Mouse (Mus musculus): ENCODE data around the gene Ttc28. TPM values are rescaled to one million over a fixed set of nuclear protein-coding genes. Genes with fewer than 3 reads are reported as not detected.

The Ttc28 gene
- polyA plus RNA-seq, 1 experiment from 2014 or later = 42.8 TPM

DNA sequence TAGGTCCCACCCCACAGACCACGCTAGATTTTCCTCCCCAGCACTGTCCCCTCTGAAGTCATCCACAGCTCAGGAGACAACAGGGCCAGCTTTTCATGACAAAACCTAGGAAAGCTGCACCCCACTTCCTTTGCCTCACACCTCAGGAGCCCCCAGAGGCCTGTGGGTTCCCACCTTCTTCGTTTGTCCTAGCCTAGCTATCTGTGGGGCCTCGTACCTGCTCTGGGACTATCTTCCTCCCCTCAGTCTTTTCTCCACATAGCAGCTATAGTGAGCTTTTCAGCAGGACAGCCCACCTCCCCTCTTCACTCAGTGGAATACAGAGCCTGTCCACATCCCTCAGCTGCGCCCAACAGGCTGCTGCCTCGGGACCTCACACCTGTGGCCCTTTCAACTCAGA, 418.2 kb downstream of the Ttc28 start:
- WGBS = 69% methylated on average over 5 of the region's 5 CpGs
- Histone ChIP-seq H3K4me2 (replicated peaks) (no peak overlapping the region), H3K4me1 (no peaks in the 10 kb centered on the region), H3K9ac (replicated peaks) (no peak overlapping the region), H3K27me3 (no peaks in the 10 kb centered on the region), H3K4me3 (no peak overlapping the region), H3K36me3 (no peaks in the 10 kb centered on the region), H3K9me3 (no peaks in the 10 kb centered on the region), H3K27ac (replicated peaks) (no peak overlapping the region)
- no peak for ATAC-seq (replicated peaks)

- H3K4me2 ChIP-seq (replicated peaks) = no peak overlapping the region
- H3K27me3 ChIP-seq = no peaks in the 10 kb centered on the region
- no peaks in the 10 kb centered on the region for H3K4me1 ChIP-seq
- H3K9me3 ChIP-seq = no peaks in the 10 kb centered on the region
- H3K36me3 ChIP-seq = no peaks in the 10 kb centered on the region
- ATAC-seq (replicated peaks) = no peak
- H3K4me3 ChIP-seq = no peak overlapping the region
- WGBS = 53% methylated on average over 7 of the region's 7 CpGs
- no peak overlapping the region for H3K9ac ChIP-seq (replicated peaks)
- no peak overlapping the region for H3K27ac ChIP-seq (replicated peaks)
These were observed 419.1 kb downstream of the Ttc28 start for GRCm38 (mm10) chr5:111298706-111299105.

DNA sequence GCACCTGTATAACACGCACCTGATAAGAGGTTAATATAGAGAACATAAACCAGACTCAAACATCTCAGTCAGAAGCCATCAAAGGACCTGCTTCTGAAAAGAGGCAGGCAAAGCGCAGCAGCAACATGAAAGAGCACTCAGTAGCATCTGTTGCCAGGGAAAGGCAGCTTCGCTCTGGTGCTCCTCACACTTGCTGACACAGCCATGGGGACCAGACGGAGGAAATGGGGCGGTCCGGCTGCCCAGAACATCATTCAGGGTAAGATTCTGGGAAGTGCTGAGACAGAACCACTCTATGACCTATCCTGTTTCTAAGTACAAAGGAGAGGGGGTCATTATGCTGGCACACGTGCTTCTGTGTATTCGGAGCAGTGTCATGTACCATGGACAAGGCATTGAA, 421.2 kb downstream of the Ttc28 start:
- ATAC-seq (replicated peaks) = no peak
- H3K27ac ChIP-seq (replicated peaks) = no peak overlapping the region

GRCm38 (mm10) chr5:111301736-111302135, 422.1 kb downstream of the Ttc28 start:
- Histone ChIP-seq H3K4me2 (replicated peaks) (no peak overlapping the region), H3K36me3 (no peaks in the 10 kb centered on the region), H3K27ac (replicated peaks) (no peak overlapping the region), H3K9me3 (no peaks in the 10 kb centered on the region), H3K9ac (replicated peaks) (no peak overlapping the region), H3K4me3 (no peak overlapping the region), H3K27me3 (no peaks in the 10 kb centered on the region), H3K4me1 (no peaks in the 10 kb centered on the region)
- no peak for ATAC-seq (replicated peaks)
- WGBS = 78% methylated on average over 7 of the region's 7 CpGs

More for the DNA sequence above, 421.2 kb downstream of the Ttc28 start:
- Histone ChIP-seq H3K4me2 (replicated peaks) (no peak overlapping the region), H3K36me3 (no peaks in the 10 kb centered on the region), H3K9ac (replicated peaks) (no peak overlapping the region), H3K4me3 (no peak overlapping the region), H3K4me1 (no peaks in the 10 kb centered on the region), H3K27me3 (no peaks in the 10 kb centered on the region), H3K9me3 (no peaks in the 10 kb centered on the region)
- 72% methylated on average over 8 of the region's 8 CpGs for WGBS

GRCm38 (mm10) chr5:111304730-111305129, 425.1 kb downstream of the Ttc28 start:
- ATAC-seq (replicated peaks) = no peak
- WGBS = 93% methylated on average over 3 of the region's 3 CpGs
- Histone ChIP-seq H3K4me1 (no peaks in the 10 kb centered on the region), H3K9ac (replicated peaks) (no peak overlapping the region), H3K4me3 (no peak overlapping the region), H3K36me3 (no peaks in the 10 kb centered on the region), H3K27ac (replicated peaks) (no peak overlapping the region), H3K27me3 (no peaks in the 10 kb centered on the region), H3K9me3 (no peaks in the 10 kb centered on the region), H3K4me2 (replicated peaks) (no peak overlapping the region)

- Histone ChIP-seq H3K27ac (replicated peaks) (no peak overlapping the region), H3K9me3 (no peaks in the 10 kb centered on the region), H3K9ac (replicated peaks) (no peak overlapping the region), H3K4me1 (no peaks in the 10 kb centered on the region), H3K4me2 (replicated peaks) (no peak overlapping the region), H3K27me3 (no peaks in the 10 kb centered on the region), H3K4me3 (no peak overlapping the region), H3K36me3 (no peaks in the 10 kb centered on the region)
- no peak for ATAC-seq (replicated peaks)
- WGBS = 80% methylated on average over 6 of the region's 6 CpGs
These were observed 430.6 kb downstream of the Ttc28 start for GRCm38 (mm10) chr5:111310185-111310584.

- no peak overlapping the region for H3K9ac ChIP-seq (replicated peaks)
- no peak overlapping the region for H3K4me3 ChIP-seq
- H3K4me2 ChIP-seq (replicated peaks) = no peak overlapping the region
- no peaks in the 10 kb centered on the region for H3K27me3 ChIP-seq
- no peak overlapping the region for H3K27ac ChIP-seq (replicated peaks)
- WGBS = 92% methylated on average over 9 of the region's 9 CpGs
- H3K4me1 ChIP-seq = no peaks in the 10 kb centered on the region
- no peaks in the 10 kb centered on the region for H3K9me3 ChIP-seq
- no peak for ATAC-seq (replicated peaks)
- H3K36me3 ChIP-seq = no peaks in the 10 kb centered on the region
These were observed 434.2 kb downstream of the Ttc28 start for GRCm38 (mm10) chr5:111313833-111314232.

DNA sequence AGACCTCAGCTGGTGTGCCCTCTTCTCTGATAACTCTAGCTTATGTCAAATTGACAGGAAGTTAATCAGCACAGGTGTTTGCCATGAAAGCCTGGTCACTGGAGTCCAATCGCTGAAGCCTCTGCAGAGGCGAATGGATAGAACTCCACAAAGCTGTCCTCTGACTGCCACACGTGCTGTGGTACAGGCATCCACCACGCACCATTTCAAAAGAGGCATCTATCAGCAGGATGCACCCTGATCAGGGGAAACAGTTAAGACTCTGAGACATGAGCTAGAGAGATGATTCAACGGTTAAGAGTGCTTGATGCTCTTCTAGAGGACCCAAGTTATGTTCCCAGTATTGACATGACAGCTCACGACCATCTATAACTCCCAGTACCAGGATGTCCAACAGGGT, 435.5 kb downstream of the Ttc28 start:
- no peaks in the 10 kb centered on the region for H3K9me3 ChIP-seq
- H3K27me3 ChIP-seq = no peaks in the 10 kb centered on the region
- no peaks in the 10 kb centered on the region for H3K4me1 ChIP-seq
- no peaks in the 10 kb centered on the region for H3K36me3 ChIP-seq
- H3K4me3 ChIP-seq = no peak overlapping the region
- ATAC-seq (replicated peaks) = no peak
- no peak overlapping the region for H3K27ac ChIP-seq (replicated peaks)
- WGBS = 93% methylated on average over 6 of the region's 6 CpGs
- H3K9ac ChIP-seq (replicated peaks) = no peak overlapping the region
- H3K4me2 ChIP-seq (replicated peaks) = no peak overlapping the region

GRCm38 (mm10) chr5:111317526-111317925, 437.9 kb downstream of the Ttc28 start:
- 62% methylated on average over 3 of the region's 3 CpGs for WGBS
- Histone ChIP-seq H3K9ac (replicated peaks) (no peak overlapping the region), H3K9me3 (no peaks in the 10 kb centered on the region), H3K27ac (replicated peaks) (no peak overlapping the region), H3K4me3 (no peak overlapping the region), H3K4me1 (no peaks in the 10 kb centered on the region), H3K36me3 (no peaks in the 10 kb centered on the region), H3K4me2 (replicated peaks) (no peak overlapping the region), H3K27me3 (no peaks in the 10 kb centered on the region)
- ATAC-seq (replicated peaks) = no peak

DNA sequence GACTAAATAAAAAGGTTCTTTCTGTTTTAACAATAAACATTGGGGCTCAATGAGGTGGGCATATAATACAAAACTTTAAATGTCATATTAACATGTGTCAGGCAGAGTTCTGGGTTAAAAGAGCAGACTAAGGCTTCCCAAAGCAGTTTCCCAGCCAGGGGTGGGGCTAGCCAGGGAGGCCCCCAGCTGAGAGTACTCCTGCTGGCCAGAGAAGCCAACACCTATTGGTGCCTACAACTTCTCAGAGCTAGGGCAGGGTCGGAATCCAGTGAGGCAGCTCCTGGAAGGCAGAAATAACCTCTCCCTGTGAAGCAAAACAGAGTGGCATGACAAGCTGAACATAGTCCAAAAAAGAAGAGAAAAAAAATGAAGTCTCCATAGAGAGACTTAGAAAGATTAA, 439.3 kb downstream of the Ttc28 start:
- no peak overlapping the region for H3K27ac ChIP-seq (replicated peaks)

GRCm38 (mm10) chr5:111325813-111326212, 446.2 kb downstream of the Ttc28 start:
- Histone ChIP-seq H3K9ac (replicated peaks) (no peak overlapping the region), H3K4me3 (no peak overlapping the region), H3K4me1 (peaks cover 6% of the 10 kb centered on the region), H3K36me3 (no peaks in the 10 kb centered on the region), H3K9me3 (no peaks in the 10 kb centered on the region), H3K4me2 (replicated peaks) (no peak overlapping the region), H3K27me3 (no peaks in the 10 kb centered on the region), H3K27ac (replicated peaks) (no peak overlapping the region)
- no peak for ATAC-seq (replicated peaks)
- WGBS = 30% methylated on average over 1 of the region's 1 CpGs

More for the DNA sequence above, 439.3 kb downstream of the Ttc28 start:
- no peak overlapping the region for H3K4me2 ChIP-seq (replicated peaks)
- no peaks in the 10 kb centered on the region for H3K9me3 ChIP-seq
- H3K27me3 ChIP-seq = no peaks in the 10 kb centered on the region
- no peaks in the 10 kb centered on the region for H3K36me3 ChIP-seq
- WGBS = 64% methylated on average over 1 of the region's 1 CpGs
- H3K4me3 ChIP-seq = no peak overlapping the region
- ATAC-seq (replicated peaks) = no peak
- H3K4me1 ChIP-seq = no peaks in the 10 kb centered on the region
- H3K9ac ChIP-seq (replicated peaks) = no peak overlapping the region

- Histone ChIP-seq H3K27me3 (no peaks in the 10 kb centered on the region), H3K4me2 (replicated peaks) (no peak overlapping the region), H3K9me3 (no peaks in the 10 kb centered on the region), H3K9ac (replicated peaks) (no peak overlapping the region), H3K4me1 (peaks cover 18% of the 10 kb centered on the region), H3K4me3 (no peak overlapping the region), H3K36me3 (no peaks in the 10 kb centered on the region), H3K27ac (replicated peaks) (no peak overlapping the region)
- 83% methylated on average over 7 of the region's 7 CpGs for WGBS
- ATAC-seq (replicated peaks) = no peak
These were observed 447.8 kb downstream of the Ttc28 start for GRCm38 (mm10) chr5:111327420-111327819.

DNA sequence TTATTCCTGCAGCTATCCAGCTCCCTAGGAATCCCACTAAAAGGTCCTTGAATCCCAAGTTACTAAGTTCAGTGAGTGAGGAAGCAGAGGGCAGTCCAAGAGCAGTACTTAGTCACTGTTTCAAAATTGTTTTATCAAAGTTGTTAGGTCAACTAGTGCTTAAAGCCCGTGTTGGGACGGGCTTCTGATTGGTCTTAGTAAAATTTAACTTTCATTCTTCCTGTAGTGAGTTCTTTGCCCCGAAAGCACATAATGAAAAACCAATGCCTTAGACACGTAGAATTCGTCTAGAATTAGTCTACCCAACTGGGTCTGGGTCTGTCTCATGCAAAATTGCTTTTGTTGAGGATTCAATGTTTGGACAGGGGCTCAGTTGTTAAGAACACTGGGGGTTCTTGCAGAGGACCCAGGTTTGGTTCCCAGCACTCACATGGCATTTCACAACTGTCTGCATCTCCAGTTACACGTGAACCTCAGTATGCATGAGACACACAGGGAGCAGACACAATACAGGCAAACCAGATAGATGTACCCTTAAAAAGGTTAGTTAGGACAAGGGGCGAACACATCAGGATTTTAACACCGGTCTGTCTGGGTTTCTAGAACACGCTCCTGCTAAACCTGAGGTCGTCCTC, 450.3 kb downstream of the Ttc28 start:
- ATAC-seq (replicated peaks) = no peak; the same call in 1 of the 2 replicates
- Histone ChIP-seq H3K27me3 (no peaks in the 10 kb centered on the region), H3K4me1 (peaks cover 20% of the 10 kb centered on the region), H3K36me3 (peaks cover 12% of the 10 kb centered on the region; the same call in 1 of the 2 replicates), H3K27ac (replicated peaks) (peak overlapping the region; percentile 82), H3K4me2 (replicated peaks) (peak overlapping the region; percentile 71), H3K9me3 (no peaks in the 10 kb centered on the region), H3K9ac (replicated peaks) (peak overlapping the region; percentile 86), H3K4me3 (peak overlapping the region; percentile 79)
- WGBS = 22% methylated on average over 10 of the region's 10 CpGs

Measured in forebrain, embryonic 15.5 days (tissue).